Mouse (Mus musculus): ENCODE measurements around the gene Mrpl41.
"Not testable (repeated sequence)": the region's sequence is repeated elsewhere in the genome, so short reads cannot be mapped to it uniquely, and the experiment has no call there.

Gene Mrpl41

GRCm38 (mm10) chr2:24974906-24975703, at the start of gene Mrpl41:
Mrpl41 (minus strand) TSS chr2:24975098.
- peak; percentile 90 to 95 for DNase-seq

- no peak for DNase-seq
These were observed 47.8 kb upstream of the Mrpl41 start for GRCm38 (mm10) chr2:25022678-25023077.

DNA sequence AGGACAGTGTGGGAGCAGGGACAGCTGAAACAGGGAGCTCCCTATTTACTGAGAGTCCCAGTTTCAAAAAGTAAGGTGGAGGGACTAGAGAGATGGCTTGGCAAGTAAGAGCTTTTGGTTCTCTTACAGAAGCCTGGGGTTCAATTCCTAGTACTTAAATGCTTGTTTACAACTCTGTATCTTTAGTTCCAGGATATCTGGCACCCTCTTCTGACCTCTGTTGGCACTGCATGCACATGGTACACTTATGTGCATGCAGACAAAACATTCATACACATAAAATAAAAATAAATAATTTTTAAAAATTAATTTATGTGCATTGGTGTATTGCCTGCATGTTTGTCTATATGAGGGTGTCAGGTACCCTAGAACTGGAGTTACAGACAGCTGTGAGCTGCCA, 33.4 kb upstream of the Mrpl41 start:
- DNase-seq = peak in 1 of 2 experiments; percentile 19

- no peak for DNase-seq
These were observed 31.9 kb upstream of the Mrpl41 start for GRCm38 (mm10) chr2:25006767-25007166.

GRCm38 (mm10) chr2:25003946-25004786, 29.3 kb upstream of the Mrpl41 start:
- DNase-seq = no peak

DNA sequence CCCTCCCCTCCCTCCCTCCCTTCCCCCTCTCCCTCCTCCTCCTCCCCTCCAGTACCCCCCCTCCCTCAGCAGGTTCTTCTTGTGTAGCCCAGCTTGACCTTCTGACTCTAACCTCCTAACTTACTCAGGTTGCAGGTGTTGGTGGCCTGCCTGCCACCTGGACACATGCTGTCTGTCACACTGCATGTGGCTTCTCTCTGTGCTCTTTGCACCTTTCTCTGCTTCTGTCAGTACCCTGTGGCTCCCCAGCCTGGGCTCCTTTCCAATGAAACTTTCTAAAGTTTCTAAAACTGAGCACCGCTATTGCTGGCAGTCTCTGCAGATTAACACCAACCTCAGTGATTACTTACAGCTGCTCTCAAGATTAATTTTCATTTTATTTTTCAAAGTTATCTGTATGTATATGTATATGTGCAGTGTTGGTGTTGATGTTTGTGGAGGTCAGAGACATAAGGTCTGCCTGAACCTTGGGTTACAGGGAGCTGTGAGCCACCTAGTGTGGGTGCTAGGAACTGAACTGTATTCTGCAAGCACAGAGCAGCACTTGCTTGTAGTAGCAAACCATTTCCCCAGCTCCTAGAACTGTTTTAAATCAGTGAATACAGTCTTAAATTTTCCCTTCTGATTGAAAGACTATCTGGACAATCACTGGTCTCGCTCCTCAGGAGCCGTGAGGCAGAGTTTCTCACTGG, 25.8 kb upstream of the Mrpl41 start:
- DNase-seq = peak in 1 of 2 experiments; percentile 22

- no peak for DNase-seq
These were observed 21.6 kb upstream of the Mrpl41 start for GRCm38 (mm10) chr2:24996471-24996870.

DNA sequence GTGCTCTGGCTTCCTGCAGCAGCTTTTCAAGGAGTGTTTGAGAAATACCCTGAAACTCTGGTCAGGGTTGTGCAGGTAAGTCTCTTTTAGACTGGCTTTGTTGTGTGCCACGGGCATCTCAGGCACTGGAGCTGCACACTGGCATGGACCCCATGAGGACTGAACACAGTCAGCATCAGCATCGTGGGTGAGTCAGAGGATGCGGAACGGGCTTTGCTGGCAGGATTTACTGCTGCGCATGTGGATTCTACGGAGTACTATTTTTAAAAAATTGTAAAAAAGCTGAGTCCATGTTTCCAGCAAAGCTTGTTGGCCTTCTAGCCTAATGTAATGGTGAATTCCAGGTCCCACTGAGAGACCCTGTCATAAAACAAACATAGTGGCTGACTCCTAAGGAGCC, 20.4 kb upstream of the Mrpl41 start:
- DNase-seq = no peak

GRCm38 (mm10) chr2:24987762-24988161, 12.9 kb upstream of the Mrpl41 start:
- no peak for DNase-seq

GRCm38 (mm10) chr2:24976960-24977359, 2.1 kb upstream of the Mrpl41 start:
- no peak for DNase-seq

DNA sequence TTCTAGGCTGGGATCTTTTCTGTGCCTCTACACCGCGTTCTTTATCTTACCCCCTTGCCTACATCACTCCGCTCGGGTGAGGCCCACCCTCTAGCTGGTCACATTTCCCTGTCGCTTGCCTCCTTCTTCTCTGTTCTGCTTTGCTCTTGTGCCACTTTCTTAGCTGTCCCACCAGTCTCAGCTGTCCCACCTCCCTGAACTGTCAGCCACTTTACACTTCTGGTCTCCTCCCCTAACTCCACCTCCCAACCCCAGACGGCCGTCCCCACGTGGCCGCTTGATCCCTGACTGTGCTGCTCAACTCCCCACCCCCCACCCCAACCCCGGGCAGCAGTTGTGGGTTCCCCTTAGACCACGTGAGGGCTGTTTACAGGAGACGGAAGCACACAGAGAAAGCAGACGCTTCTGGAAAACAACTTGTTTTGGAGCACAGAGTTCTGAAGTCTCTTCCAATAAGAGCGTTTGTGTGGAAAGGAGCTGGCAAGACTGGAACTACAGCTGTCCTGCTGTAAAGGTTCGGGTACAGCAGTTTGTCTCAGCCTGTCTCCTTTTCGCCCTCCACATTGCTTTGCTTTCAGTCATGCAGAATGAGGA, 903 bp upstream of the Mrpl41 start, which contains the start of gene Pnpla7:
TSS of gene Pnpla7 (plus strand) at position 330 of the 594 bp plus-strand sequence.
- peak; percentile 66 to 78 for DNase-seq

- DNase-seq = not testable (repeated sequence)
These were observed 446 bp downstream of the Mrpl41 start for GRCm38 (mm10) chr2:24974452-24974851.

- DNase-seq = no peak
These were observed 4.5 kb downstream of the Mrpl41 start for GRCm38 (mm10) chr2:24970386-24970785.

DNA sequence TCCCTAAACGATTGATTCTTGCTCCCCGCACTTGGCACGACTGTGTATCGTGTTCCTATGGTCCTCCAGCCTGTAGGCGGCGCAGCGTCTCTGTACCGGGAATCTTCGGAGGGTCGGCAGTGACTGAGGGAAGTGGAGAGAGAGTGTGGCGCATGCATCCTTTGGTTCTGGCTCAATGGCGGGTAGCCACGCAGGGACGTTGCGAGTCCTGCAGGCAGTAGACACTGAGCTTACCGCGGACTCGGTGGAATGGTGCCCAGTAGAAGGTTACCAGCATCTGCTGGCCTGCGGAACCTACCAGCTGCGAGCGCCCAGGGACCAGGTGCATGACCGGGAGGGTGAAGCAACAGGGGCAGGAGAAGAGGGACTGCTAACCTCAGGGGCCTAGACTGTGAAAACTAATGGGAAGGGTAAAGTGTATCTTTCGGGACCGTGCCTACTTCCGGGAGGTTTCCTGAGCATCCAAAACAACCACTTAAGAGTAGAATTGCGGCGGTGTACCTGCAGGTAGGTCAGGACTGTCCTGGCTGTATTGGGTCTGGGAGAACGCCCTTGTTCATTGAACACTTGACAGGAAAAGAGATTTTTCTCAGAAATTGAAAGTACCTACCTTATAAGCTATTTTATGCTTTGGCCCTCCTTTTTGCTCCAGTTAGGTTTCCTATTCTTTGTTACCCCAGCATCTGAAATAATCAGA, 12.4 kb downstream of the Mrpl41 start, which contains the start of gene Dph7:
TSS of gene Dph7 (plus strand) at position 97 of the 697 bp plus-strand sequence.
- DNase-seq = peak; percentile 71 to 86

DNA sequence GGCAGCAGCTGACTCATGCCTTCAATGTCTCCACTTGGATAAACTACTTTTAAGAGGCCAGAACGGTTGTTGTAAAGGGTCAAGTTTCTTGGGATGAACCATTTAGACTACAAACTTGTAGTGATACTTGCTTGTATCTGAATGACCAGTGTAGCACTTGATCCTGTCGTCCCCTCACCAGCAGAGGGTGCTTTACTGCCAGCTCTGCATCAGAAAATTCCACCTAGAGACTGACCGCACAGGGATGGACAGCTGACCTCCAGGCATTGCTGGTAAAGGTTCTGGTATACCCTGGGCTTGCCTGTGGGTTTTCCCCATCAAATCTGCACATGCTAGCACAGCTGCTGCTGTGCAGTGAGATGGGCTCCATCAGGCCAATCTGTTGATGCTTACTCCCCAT, 14.0 kb downstream of the Mrpl41 start:
- no peak for DNase-seq

GRCm38 (mm10) chr2:24952537-24953055, 22.3 kb downstream of the Mrpl41 start:
- DNase-seq = no peak

DNA sequence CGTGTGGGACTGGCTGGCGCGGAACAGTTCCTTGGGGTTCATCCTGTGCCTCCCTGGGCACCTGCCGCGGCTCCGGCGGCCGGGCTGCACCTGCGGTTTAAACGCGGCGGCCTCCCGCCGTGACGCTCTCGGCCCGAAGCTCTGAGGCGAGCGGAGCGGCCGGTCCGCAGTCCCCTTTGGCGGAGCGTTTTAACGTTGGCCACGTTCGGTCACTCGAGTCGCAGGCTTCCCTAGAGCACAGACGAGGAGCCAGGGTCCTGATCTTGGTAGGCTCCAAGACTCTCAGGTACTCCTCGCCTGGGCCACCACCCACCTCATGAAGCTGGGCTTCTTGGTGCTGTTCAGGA, 24.7 kb downstream of the Mrpl41 start:
- peak in 1 of 2 experiments; percentile 17 for DNase-seq

DNA sequence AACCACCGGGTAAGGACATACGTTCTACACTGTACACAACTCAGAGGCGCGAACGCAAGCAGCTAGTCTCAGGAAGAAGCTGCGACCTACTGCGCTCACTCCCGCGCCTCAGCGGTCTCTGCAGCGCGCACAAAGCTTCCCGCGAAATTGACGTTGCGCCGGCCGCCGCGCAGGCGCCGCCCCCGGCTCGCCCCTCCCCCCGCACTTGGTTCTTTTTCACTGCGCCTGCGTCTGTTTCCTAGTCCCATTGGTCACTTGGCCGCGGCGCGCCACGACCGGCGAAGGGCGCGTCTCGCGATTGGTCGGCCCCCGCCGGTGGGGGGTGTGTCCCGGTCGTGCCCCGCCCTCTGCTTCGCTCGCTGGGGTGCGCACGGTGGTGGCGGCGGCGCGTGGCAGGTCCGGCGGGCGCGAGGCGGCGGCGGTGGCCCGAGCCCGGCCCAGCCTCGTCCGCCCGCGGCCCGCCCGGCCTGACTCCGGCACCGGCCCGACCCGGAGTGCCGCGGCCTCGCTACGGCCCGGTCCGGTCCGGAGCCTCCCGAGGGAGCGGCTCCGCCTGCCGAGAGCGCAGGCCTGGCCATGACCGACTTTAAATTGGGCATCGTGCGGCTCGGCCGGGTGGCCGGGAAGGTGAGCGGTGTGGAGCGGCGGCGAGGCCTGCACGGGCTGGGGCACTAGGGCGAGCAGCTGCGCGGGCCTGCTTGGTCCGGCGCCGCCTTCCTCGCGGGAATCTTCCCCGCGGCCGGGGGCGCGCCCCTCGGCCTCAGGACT, 25.3 kb downstream of the Mrpl41 start, which contains the start of gene Zmynd19:
TSS of gene Zmynd19 (plus strand) at position 372 of the 768 bp plus-strand sequence.
- DNase-seq = peak; percentile 96 to 98

DNA sequence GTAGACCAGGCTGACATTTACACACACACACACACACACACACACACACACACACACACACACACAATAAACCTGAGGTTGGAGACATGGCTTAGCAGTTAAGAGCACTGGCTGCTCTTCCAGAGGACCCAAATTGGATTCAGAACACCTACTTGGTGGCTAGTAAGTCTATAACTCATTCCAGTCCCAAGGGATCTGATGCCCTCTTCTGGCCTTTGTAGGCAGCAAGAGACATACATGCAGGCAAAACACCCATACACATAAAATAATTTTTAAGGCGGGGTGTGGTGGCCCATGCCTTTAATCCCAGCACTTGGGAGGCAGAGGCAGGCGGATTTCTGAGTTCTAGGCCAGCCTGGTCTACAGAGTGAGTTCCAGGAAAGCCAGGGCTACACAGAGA, 30.6 kb downstream of the Mrpl41 start:
- DNase-seq = peak in 1 of 2 experiments; percentile 26

- no peak for DNase-seq
These were observed 32.8 kb downstream of the Mrpl41 start for GRCm38 (mm10) chr2:24942092-24942491.

Data from spleen, adult 18-20 months (tissue).